Mouse (Mus musculus): ENCODE measurements at regions not wholly inside any gene's neighbourhood (a gene's known extent, or its start where the extent isn't known, plus 50 kb on each side); places are given as distances from the start of the nearest gene placed in this dataset.
A peak's percentile ranks its signal among the peaks of the same experiment; 100 is the strongest.
"Not testable (repeated sequence)": the region's sequence is repeated elsewhere in the genome, so short reads cannot be mapped to it uniquely, and the experiment has no call there.

DNA sequence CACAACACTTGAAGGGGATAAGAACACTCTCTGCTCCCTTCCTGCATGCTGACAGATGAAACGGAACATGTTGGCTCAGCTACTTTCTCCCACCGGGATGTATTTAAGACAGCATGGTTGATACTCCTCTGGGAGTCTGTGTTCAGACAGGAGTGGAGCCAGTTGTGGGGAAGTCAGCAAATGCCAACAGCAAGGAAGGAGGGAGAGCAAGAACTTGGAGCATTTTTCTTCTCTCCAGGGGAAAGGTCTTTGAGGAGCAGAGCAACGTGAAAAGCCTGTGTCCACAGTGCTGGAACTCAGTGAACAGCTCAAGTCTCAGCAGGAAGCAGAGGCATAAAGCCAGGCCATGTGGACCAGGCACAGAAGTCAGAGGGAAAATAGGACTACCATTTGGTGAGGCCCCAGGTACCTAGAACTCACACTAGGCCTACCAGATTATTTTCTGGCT is 188.8 kb upstream of the Dmac1 start:
- peak; percentile 4 for DNase-seq

DNA sequence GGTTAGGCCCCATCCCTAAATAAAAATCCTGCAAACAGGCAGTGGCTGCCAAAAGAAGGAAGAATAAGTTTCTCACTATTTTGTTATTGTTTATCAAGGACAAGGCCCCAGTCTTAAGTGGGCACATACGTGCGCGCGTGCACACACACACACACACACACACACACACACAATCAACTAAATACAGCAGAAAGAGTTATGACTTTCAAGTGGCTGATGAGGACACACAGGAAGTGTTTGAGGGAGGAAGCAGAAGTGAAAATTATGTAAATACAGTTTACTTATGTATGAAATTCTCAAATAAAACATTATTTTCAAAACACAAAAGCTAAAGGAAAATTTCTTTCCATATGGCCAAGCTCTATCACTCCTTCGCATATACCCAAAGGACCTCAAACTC is 185.5 kb upstream of the Dmac1 start:
- no peak for DNase-seq

DNA sequence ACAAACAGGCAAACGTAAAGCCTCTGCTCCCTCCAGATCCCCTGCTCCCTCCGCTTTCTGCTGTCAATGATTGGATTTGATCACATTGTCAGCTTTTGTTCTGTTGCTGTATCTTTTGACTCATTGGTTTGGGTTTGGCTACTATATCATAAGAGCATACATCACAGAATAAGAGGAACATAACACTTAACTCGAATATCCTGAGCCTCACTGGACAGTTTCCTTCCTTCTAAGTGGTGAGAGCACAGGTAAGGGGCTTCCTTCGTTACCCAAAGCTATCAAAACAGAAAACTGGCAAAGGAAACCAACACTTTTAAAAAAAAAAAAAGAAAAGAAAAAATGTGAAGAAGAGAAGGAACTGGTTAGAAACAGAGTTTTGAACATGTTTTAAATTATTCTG is 171.4 kb upstream of the Dmac1 start:
- DNase-seq, result no peak

DNA sequence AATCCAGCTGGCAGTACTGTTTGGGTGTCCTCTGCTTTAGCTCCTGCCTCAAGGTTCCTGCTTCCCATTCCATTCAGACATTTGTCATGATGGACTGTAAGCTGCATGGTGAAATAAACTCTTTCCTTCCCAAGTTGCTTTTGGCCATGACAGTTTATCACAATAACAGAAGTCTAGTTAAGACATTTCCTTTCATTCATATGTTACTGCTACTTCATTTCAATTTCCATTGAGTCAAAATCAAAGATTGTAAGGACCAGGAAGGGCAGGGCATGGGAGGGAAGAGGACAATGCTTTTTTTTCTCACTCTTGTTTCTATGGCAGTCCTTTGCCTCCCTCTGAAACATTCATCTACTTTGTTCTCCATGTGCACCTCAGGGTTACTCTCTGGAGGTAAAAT is 145.2 kb upstream of the Dmac1 start:
- no peak for DNase-seq

DNA sequence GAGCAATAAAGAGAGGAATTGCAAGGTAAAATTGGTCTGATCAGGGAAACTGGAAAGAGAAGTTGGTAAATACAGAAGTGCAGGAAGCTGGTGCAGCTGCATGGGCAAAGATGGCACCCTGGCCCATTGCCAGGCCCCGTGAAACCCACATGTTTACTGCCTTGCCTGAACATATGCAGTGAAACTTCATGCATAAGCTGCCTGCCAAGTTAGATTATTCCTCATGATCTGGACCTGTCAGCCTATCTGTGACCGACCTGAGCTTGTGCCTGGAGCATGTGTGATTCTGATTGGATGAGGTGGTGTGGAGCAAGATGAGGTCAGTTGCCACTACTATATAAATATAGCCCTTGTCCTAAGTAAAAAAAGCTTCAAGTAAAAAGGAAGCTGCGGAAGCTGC is 122.6 kb upstream of the Dmac1 start:
- not testable (repeated sequence) for DNase-seq

DNA sequence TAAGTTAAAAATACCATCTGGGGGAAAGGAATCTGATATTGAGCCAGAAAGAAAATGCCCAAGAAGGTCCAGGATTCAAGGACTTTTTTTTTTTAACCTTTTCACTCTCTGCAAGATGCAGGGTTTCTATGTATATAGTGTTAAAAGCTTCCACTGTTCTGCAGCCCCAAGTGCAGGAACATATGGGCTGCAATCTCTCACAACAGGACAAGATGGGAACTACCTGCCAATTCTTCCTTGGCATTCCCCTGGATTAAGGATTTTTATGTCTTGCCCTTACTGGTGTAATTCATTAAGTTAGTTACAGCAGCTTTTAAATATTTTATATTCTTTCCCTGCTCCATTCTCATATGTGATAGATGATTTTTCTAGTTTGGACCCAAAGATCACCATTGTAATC is 116.9 kb upstream of the Dmac1 start:
- no peak for DNase-seq

DNA sequence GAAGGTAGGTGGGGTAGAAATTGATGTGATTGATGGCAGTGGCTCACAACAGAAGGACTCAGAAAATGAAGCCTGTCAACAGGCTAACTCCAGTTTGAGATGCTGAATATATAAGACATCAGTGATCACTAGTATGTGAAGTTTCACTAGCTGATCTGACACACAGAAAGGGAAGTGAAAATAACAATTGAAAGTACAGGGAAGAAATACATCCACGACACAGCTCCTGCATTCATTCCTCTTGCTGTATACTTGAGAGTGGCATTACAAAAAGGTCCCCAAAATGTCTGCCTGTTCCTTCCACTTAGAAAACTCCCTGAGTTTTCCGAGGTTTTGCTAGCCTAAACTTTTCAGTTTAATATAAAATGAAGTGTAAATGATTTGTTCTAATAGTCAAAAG is 116.2 kb upstream of the Dmac1 start:
- DNase-seq, result no peak

DNA sequence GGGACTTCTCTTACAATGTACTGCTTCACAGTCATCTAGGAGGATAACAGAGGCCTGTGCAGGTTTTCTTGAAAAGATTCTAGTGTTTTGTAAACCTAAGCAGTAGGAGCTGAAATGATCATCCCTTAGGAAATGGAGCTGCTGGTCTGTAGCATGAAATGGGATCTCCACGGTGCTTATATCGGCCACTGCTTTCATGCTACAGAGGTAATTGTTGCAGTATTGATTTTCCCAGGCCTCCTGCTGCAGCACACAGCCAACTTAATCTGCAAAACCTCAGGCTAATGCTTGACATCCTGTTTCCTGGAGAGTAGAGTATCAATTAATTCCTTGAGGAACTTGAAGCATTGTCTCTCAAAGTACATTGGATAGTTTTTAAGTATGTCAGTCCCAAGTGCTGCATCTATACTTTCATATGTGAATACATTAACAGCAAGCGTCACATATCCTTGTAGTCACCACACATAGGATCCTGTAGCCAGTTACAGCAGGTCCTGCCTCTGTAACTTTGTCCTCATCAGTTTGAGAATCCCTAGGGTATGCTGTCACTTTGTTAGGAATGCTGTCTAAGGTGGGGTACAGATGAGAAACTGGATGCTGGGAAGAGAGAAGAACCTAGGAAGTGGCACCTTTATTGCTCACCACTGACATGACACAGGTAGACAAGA is 108.3 kb upstream of the Dmac1 start:
- DNase-seq, result no peak

DNA sequence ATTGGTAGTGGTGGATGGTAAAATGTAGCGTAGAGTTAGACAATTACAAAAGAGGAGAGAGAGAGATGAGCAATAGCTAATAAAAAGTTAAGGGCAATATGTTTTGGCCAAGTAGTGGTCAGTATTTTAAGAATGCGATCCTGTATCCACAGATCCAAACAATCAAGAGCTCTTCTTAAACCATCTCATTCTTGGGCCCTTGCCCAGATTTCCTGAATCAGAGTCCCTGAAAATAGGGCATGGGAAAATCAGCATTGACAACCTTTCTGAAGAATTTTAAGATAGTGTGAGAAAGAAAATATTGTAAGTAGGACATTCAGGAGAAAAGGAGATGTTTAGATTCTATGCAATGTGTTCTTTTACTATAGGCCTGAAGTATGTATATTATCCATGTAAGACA is 81.4 kb upstream of the Dmac1 start:
- DNase-seq, result no peak

DNA sequence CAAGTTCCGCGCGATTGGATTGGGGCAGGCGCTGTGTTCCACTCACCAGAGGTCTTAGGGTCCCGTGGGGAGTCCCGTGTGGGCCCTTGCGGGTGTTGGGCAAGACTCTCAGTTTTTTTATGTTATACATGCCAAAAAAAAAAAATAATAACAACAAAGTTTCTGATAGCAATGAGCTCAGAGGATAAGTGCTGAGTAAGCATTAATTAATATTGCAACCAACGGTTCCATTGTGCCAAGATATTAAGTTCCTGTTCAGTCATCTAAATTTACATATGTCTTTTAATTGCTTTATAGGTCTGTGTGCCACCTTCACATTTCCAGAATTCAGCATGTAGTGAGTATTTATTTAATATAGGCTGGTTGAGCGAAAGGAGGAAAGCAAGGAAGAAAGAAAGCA is 77.5 kb upstream of the Dmac1 start:
- DNase-seq, result no peak

DNA sequence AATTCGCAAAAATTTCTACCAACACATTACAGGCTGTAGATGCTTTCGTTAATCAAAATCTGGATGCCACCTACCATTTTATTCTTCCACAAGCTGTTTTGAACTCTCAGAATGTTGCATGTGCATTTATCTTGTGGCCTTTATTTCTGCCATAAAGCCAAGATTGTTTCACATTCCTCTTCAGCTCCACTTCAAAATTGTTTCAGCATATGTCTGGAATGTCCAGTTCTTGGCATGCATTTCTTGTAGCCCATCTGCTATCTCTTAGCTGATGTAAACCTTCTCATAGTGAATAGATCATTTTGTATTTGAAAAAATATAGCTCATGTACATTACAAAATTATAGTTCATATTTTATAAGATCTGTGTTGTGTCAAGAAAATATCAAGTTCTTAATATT is 56.4 kb upstream of the Dmac1 start:
- DNase-seq, result no peak

DNA sequence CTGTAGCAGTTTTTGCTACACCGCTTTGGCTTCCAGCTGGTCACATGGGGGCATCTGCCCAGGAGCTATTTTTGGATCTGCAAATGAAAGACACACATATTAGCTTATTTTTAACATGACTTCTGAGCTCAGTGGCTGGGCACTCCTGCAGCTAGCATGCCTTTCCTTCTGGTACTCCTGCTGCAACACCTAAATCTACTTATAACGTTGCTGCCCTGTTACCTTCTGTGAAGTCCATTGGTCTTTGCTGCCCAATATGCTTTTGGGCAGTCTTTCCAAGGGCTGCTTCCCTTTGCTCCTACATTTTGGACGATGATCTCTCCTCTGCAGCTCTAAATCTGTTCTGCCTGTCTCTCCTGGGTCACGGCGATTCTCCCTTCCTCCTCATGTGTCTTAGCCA is 54.7 kb upstream of the Dmac1 start:
- no peak for DNase-seq

DNA sequence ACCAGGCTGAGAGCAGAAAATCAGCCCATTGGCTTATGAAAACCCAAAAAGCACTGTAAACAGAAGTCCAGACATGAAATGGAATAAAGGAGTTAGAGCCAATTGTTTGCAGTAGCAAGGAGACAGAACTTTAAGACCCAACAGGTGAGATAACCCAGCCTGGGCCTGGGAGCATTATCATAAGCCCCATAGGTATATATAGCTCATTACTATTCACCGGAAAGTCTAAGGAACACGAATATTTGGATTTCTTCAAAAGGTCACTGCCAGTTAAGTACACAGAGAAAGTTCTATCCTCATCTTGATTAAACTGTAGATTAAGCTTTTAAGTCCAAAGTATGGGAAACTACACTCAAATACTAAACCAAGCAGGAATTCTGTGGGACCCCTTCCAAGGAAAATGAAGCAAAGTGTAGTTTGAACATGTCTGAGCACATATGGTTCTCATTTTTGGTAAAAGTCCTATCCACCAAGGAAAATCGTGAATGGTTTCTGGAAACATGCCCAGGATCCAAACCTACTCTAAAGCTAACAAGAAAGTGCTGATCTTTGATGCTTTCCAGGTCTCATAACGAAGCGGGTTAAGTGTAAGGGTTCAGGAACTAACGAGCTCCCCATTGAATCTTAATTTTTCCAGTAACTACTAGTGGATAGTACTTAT is 51.5 kb upstream of the Dmac1 start:
- DNase-seq, result no peak
